ENCODE assay signal across 9 mouse cellular contexts in genomic region chr5:71092475-71092874, GRCm38 (mm10). TPM values are rescaled to one million over a fixed set of nuclear protein-coding genes. Genes with fewer than 3 reads are reported as not detected.
DNase-seq lines count a peak whose midpoint lies in the region; ATAC-seq lines count a peak whose summit lies in the region.
"Had no signal": no experiment of that assay in that cellular context is flagged by ENCODE, and none has a peak within 500 bp of the region (broad histone marks: within the 10 kb centered on the region; RNA-seq: fewer than 3 reads in every experiment).

No protein-coding gene starts in this region.

- H3K9me3 ChIP-seq in intestine, embryonic 14.5 days (ENCODE audit: control insufficient read depth, low read length), result no peaks in the 10 kb centered on the region
- no peaks in the 10 kb centered on the region for H3K9me3 ChIP-seq in intestine, embryonic 16.5 days (ENCODE audit: control insufficient read depth, low read length)
- no peaks in the 10 kb centered on the region for H3K9me3 ChIP-seq in forebrain, embryonic 16.5 days (ENCODE audit: control insufficient read depth, low read length)
- H3K9me3 ChIP-seq: limb, embryonic 12.5 days had no signal

- H3K4me1 ChIP-seq in intestine, embryonic 14.5 days (replicated peaks; ENCODE audit: control insufficient read depth, insufficient read depth, low read length), result no peaks in the 10 kb centered on the region
- H3K4me1 ChIP-seq in intestine, embryonic 16.5 days (ENCODE audit: control insufficient read depth, insufficient read depth, low read length), result peaks cover 8% of the 10 kb centered on the region; the same call in 1 of the 2 replicates
- peaks cover 4% of the 10 kb centered on the region; the same call in 1 of the 2 replicates for H3K4me1 ChIP-seq in forebrain, embryonic 16.5 days (replicated peaks; ENCODE audit: control insufficient read depth, insufficient read depth, low read length)

- H3K4me2 ChIP-seq in intestine, embryonic 14.5 days (ENCODE audit: low read length), result no peak overlapping the region
- no peak overlapping the region for H3K4me2 ChIP-seq in intestine, embryonic 16.5 days (ENCODE audit: low read depth, low read length)
- H3K4me2 ChIP-seq in forebrain, embryonic 16.5 days (ENCODE audit: low read length), result peak overlapping the region; percentile 43
- H3K4me2 ChIP-seq: limb, embryonic 12.5 days had no signal

- intact Hi-C loops in left cerebral cortex, postnatal 36 days (cut with DNase I), result loop anchor here (5.0 to 10.0 kb wide), 3 partner anchors 250 to 1498 kb away; partner anchors contain the start of genes Gabrg1 and Gnpda2

- no peak for ATAC-seq in intestine, embryonic 14.5 days (replicated peaks; ENCODE audit: low FRiP score, low TSS enrichment, low read depth)
- no peak for ATAC-seq in intestine, embryonic 16.5 days
- ATAC-seq in forebrain, embryonic 16.5 days, result no peak
- ATAC-seq in megakaryocyte, adult 5-6 weeks (ENCODE audit: poor library complexity, severe bottlenecking), result no peak

- no peaks in the 10 kb centered on the region for H3K36me3 ChIP-seq in intestine, embryonic 14.5 days (ENCODE audit: control insufficient read depth, insufficient read depth, low read length)
- H3K36me3 ChIP-seq in intestine, embryonic 16.5 days (ENCODE audit: control insufficient read depth, insufficient read depth, low read length), result no peaks in the 10 kb centered on the region
- H3K36me3 ChIP-seq in forebrain, embryonic 16.5 days (ENCODE audit: control insufficient read depth, insufficient read depth), result no peaks in the 10 kb centered on the region
- H3K36me3 ChIP-seq: limb, embryonic 12.5 days had no signal

- H3K4me3 ChIP-seq in intestine, embryonic 14.5 days (ENCODE audit: low read depth, low read length), result no peak overlapping the region
- H3K4me3 ChIP-seq in intestine, embryonic 16.5 days (ENCODE audit: low read length), result no peak overlapping the region
- peak overlapping the region; percentile 18 for H3K4me3 ChIP-seq in forebrain, embryonic 16.5 days (replicated peaks; ENCODE audit: low read length)
- H3K4me3 ChIP-seq: limb, embryonic 12.5 days had no signal

- DNase-seq in intestine, embryonic 14.5 days (ENCODE audit: low spot score), result peak; percentile 52
- peak; percentile 45 to 53 for DNase-seq in left cerebral cortex, postnatal 36 days (ENCODE audit: low spot score in 2 of 2)
- peak; percentile 79 to 80 for DNase-seq in right cerebral cortex, postnatal 10 days (ENCODE audit: low spot score in 2 of 2)
- DNase-seq in kidney, adult 8-10 months, result no peak
- DNase-seq in B cell, adult 2 months, result no peak

- no peak overlapping the region for H3K9ac ChIP-seq in intestine, embryonic 14.5 days (ENCODE audit: low read length)
- H3K9ac ChIP-seq in intestine, embryonic 16.5 days (ENCODE audit: low read depth, low read length), result no peak overlapping the region
- H3K9ac ChIP-seq in forebrain, embryonic 16.5 days (replicated peaks; ENCODE audit: low read depth, low read length), result no peak overlapping the region
- H3K9ac ChIP-seq: limb, embryonic 12.5 days had no signal

- peaks cover 21% of the 10 kb centered on the region for H3K27me3 ChIP-seq in intestine, embryonic 14.5 days (replicated peaks; ENCODE audit: control insufficient read depth, insufficient read depth, low read length)
- peaks cover 10% of the 10 kb centered on the region for H3K27me3 ChIP-seq in intestine, embryonic 16.5 days (replicated peaks; ENCODE audit: control insufficient read depth, insufficient read depth, low read length)
- H3K27me3 ChIP-seq in forebrain, embryonic 16.5 days (replicated peaks; ENCODE audit: control insufficient read depth, insufficient read depth, low read length), result no peaks in the 10 kb centered on the region

- no peak overlapping the region for H3K27ac ChIP-seq in intestine, embryonic 14.5 days (ENCODE audit: low read depth)
- H3K27ac ChIP-seq in intestine, embryonic 16.5 days (ENCODE audit: low read length), result no peak overlapping the region
- no peak overlapping the region for H3K27ac ChIP-seq in forebrain, embryonic 16.5 days (ENCODE audit: low read length)
- H3K27ac ChIP-seq: limb, embryonic 12.5 days had no signal

RNA-seq across cellular contexts. Expression of gene Gabra2, which starts 3.2 kb away (rescaled TPM):
- 2.0 and 2.7 TPM in 2 replicates for polyA plus RNA-seq in intestine, embryonic 14.5 days (2014; fragmentation: Nextera tagmentation; extraction: Ambion mirVana)
- polyA plus RNA-seq in intestine, embryonic 16.5 days (2015; fragmentation: Nextera tagmentation; extraction: Ambion mirVana), result 2.5 and 3.3 TPM in 2 replicates
- polyA plus RNA-seq in forebrain, embryonic 16.5 days (2015; fragmentation: Nextera tagmentation; extraction: Ambion mirVana), result 54.2 and 75.3 TPM in 2 replicates
- total RNA-seq in left cerebral cortex, postnatal 36 days (2021), result 10 to 100 TPM; 68.7 to 98.3 TPM
- total RNA-seq in megakaryocyte, adult 5-6 weeks (2015), result not detected in 2 replicates
- not detected in 2 replicates for total RNA-seq in megakaryocyte, adult 5-6 weeks (2017)

Comparison
In these comparisons a context has a peak if more than half of its experiments do, and no peak if none do; other contexts are left out.
1. DNase-seq: peak in intestine, embryonic 14.5 days (single experiment), left cerebral cortex, postnatal 36 days (2 of 2) and right cerebral cortex, postnatal 10 days (2 of 2); none in kidney, adult 8-10 months (0 of 2) and B cell, adult 2 months (0 of 2).
2. RNA of gene Gabra2, which starts 3.2 kb away (polyA plus RNA-seq): 54.2 to 75.3 TPM in forebrain, embryonic 16.5 days; 2.5 to 3.3 TPM in intestine, embryonic 16.5 days and 2.0 to 2.7 TPM in intestine, embryonic 14.5 days; every median in the first group is over 10 times any median in the second.